Mouse (Mus musculus): Measurements from ENCODE around the gene Xxylt1.

The Xxylt1 gene

DNA sequence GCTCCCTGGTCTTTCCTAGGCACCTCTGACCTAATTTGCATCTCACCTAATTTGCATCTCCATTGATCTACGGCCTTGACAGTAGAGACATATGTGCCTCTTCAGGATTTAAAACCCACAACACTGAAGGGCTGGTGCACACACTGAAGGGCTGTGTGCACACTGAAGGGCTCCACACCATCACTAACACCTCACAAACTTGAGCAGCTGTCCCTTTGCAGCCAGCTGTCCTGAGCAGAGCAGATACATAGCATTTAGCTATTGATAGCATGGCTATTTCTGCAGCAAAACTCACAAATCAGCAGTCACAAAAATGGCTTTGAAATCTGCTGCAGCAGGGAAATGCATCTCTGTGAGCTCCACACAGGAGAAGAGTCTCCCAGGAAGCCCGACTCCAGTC lies 90.6 kb downstream of the Xxylt1 start:
- DNase-seq (ENCODE audit: inconsistent ontology term), result no peak

DNA sequence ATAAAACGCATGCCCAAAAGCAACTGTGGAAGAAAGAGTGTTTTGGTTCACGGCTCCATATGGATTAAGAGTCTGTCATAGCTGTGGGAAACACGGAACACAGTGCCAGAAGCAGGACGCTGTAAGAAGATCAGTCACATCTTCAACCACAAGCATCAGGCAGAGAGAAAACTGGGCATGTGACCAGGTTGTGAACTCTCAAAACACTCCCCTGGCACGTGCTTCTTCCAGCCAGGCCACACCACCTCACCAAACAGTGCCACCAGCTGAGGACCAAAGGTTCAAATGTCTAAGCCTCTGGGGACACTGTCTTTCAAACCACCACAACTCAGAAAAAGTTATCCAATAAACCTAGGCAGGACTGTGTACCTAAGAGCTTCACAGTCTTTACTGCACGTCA lies 93.0 kb downstream of the Xxylt1 start:
- no peak for DNase-seq (ENCODE audit: inconsistent ontology term)

DNA sequence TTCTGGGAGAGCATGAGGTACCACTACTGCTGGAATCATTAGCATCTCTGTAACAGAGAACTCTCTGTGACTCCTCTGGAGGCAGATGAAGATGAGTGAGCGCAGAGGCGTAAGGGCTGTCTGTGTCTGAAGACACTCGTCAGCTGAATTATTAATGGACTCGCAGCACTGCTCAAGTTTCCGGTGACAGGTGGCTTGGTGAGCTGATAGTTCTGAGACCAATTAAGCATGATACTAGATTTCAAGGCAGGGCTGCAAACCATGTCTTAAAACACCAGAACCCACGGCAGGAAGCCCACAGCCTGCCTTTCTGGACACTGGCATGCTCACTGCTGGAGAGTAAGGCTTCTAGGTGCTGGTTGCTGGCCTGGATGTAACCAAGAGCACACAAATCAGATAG lies 93.5 kb downstream of the Xxylt1 start:
- no peak for DNase-seq (ENCODE audit: inconsistent ontology term)

GRCm38 (mm10) chr16:30984826-30985545 lies 96.2 kb downstream of the Xxylt1 start:
- no peak for DNase-seq (ENCODE audit: inconsistent ontology term)

- no peak for DNase-seq (ENCODE audit: inconsistent ontology term)
Observed at GRCm38 (mm10) chr16:30984101-30984500, 97.1 kb downstream of the Xxylt1 start.

DNA sequence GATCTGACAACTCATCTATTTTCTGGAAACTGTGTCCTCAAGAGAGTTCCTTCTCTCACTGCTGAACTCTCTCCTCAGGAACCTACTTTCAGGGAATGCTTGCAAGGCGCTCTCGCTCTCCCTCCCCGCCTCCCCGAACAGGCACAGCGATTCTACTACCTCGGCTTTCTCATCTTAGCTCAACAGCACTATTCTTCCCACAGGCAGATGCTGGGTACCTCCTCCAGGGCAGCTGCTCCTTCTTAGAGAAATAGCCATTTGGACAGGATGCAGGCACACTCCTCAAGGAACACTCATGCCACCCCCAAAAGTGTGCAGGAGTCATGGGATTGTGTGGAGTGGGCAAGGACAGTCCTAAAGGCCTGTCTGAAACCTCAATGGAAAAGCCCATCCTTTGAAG lies 97.5 kb downstream of the Xxylt1 start:
- no peak for DNase-seq (ENCODE audit: inconsistent ontology term)

DNA sequence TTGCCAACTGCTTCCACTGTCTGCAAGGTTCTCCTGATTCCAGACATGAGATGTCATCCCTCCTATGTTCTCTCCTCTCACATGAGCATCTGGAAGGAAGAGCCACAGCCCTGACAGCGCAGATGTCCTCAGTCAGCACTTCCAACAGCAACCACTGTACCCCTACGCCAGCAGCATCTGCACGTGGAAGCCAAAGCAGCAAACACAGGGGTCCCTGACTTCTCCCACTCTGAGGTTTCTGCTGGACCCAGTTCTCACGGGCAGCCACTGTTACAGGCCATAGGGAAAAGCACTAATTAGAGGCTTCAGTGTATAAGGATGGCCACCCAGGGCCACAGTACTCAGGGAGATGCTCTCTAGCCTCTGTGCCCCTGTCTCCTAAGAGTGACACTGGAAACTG lies 98.0 kb downstream of the Xxylt1 start:
- DNase-seq (ENCODE audit: inconsistent ontology term), result no peak

DNA sequence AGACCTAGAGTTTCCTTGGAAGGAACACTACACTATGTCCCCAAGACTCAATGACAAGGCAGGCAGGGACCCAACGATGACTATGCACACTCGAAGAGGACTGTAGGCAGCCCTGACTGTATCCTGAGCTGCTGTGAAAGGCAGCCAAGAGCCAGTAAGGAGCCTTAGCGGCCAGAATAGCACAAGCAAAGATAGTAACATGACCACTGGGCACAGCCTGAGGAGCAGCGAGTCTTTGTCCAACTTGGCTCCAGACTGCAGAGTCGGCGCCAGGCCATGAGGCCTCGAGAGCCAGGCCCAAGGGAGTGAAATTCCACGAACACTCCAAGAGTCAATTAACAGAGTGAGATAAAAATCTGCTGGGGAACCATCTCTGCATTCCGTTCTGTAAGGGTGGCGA lies 99.9 kb downstream of the Xxylt1 start:
- DNase-seq (ENCODE audit: inconsistent ontology term), result peak; percentile 81

- DNase-seq (ENCODE audit: inconsistent ontology term), result no peak
Observed at GRCm38 (mm10) chr16:30979905-30980304, 101.3 kb downstream of the Xxylt1 start.

DNA sequence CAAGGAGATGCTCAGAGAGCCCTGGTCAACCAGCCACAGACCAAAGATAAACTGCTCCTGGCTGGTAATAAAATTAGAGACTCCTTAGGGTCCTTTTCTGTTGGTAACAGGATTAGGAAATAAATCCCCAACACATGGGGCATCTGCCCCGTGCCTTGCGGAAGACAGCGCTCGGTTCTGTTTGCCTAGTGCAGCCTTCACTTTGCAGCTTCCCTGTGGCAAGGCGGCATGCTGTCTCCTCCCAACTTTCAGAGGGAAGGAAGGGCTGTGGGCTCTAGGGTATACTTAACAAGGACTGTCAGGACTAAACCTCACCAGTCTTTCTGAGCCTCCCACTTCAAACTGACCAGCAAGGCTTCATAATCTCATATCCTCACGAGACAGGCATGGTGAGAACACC lies 103.5 kb downstream of the Xxylt1 start:
- no peak for DNase-seq (ENCODE audit: inconsistent ontology term)

GRCm38 (mm10) chr16:30977186-30977585 lies 104.0 kb downstream of the Xxylt1 start:
- peak; percentile 96 for DNase-seq (ENCODE audit: inconsistent ontology term)

GRCm38 (mm10) chr16:30974549-30974948 lies 106.7 kb downstream of the Xxylt1 start:
- DNase-seq (ENCODE audit: inconsistent ontology term), result no peak

- peak; percentile 47 for DNase-seq (ENCODE audit: inconsistent ontology term)
Observed at GRCm38 (mm10) chr16:30973416-30973815, 107.8 kb downstream of the Xxylt1 start.

DNA sequence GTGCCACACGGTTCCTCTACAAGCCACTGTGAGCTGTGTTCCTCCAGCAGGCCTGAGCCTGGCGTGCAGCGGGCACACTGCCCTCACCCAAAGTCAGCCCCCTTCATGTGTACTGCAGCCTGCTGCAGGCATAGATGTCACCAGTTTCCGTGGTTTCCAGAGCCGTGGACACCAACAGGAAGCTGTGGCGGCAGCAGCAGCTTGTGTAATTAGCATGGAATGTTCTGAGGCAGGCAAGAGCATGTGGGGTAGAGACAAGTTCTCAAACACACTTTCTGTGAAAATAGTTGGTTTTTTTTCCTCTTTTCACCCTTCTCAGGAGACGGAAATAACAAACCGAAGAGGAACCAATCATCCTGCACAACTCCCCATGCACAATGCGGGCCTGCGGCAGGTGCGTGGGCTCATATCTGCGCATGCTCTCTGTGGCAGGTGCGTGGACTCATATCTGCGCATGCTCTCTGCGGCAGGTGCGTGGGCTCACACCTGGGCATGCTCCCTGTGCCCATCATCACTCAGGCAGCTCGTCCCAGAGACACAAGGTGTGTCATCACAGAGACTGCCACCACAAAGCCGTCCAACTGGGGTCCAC lies 109.2 kb downstream of the Xxylt1 start:
- peak; percentile 48 for DNase-seq (ENCODE audit: inconsistent ontology term)

DNA sequence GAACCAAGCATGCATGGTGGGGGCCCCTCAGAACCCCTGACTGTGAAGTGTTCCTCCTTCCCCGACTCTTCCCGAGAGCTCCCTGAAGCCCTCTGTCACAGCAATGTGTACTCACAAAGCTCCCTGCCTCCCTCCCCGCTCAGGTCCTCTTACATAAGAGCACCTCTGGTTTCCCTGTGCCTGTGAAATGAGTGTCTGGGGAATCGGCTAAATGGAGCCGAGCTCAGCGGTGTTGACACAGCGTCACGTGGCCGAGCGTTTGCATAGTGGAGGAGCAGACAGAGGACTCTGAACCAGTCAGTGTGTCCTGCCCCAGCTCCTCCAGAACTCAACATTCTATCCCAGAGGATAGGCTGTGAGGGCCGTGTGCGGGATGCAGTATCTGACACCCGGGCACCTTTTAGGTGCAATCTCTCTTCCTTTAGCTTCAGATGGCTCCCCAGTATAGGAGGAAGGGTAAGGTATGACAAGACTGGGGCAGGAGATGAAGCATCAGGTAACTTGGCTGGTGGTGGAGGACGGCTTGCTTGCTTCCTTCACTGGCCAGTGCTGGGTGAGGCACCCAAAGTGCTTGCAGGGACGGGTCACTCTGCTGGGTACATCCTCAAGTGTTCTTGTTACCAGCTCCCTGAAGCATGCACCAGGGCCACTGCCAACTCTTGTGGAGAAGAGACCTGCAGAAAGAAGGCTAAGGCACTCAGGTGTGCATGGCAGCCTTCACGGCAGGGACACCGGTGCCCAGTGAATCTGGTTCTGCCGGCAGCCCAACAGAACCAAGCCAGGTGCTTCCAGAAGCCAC lies 111.8 kb downstream of the Xxylt1 start:
- DNase-seq (ENCODE audit: inconsistent ontology term), result no peak

DNA sequence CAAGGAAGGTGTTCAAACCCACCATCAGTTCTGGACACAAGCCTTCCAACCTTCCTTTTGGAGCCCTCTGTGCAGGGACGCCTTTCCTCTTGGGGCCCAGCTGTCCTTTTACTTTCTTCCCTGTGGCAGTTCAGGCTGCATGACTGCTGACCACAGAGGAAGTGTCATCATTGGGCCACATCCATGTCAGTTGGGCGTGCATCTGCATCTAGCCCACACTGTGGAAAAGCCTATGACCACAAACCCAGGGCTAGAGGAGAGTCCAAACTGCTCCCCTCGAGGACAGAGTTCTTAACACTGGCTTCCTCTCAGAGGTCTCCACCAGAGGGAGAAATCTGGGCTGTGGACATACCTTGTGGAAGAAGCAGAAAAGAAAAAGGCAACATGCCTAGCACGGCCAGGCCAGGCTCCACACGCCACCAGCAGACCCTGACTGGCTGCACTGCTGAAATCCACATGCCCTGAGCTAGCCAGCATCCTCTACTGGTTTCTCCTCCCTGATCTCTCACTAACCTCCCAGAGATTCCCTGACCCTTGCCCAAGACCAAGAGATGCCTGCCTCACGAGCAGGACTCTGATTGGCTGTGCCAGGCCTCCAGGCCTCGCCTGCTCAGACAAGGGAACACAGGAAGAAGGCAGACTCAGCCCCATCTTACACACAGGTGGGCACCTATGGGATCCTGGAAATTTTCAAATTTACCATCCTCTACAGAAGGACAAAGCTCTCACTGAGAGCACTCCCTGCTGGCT lies 112.7 kb downstream of the Xxylt1 start:
- DNase-seq (ENCODE audit: inconsistent ontology term), result no peak

GRCm38 (mm10) chr16:30966684-30967083 lies 114.5 kb downstream of the Xxylt1 start:
- peak; percentile 92 for DNase-seq (ENCODE audit: inconsistent ontology term)

DNA sequence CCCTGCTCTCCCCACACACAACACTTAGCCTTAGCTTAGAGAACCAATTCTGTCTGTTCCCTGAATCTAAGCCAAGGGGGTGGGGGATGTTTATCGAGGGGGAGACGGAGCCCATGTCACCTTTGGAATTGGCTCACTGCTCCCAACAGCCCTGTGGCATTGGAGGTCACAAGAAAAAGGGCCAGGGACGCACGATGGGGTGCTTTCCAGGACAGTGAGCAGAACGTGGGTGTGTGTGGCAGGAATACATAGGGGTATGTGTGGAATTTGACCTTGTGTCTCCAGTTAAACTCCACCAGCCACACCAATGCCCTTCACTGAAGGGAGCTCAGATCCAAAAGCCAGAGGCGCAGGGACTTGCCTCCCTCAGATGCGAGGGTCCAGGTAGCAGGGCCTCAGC lies 116.3 kb downstream of the Xxylt1 start:
- DNase-seq (ENCODE audit: inconsistent ontology term), result peak; percentile 62

GRCm38 (mm10) chr16:30964411-30964810 lies 116.8 kb downstream of the Xxylt1 start:
- no peak for DNase-seq (ENCODE audit: inconsistent ontology term)

DNA sequence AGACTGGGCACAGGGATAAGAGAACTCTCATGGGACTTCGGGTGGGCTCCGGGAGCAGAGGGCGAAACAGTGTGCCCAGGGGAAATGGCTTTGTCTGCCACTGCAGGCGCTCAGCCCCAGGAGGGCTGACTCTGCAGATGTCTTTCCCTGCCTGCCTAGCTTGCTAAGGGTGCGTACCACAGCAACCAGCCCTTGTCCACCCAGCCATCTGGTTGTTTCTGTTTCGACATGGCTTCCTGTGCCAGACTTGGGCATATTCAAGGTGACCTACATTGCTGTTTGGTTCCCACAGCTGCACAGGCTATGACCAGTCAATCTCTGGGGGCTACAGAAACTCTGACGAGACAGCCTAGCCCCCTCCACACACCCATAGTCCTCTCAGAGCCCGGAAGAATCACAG lies 118.7 kb downstream of the Xxylt1 start:
- DNase-seq (ENCODE audit: inconsistent ontology term), result no peak

DNA sequence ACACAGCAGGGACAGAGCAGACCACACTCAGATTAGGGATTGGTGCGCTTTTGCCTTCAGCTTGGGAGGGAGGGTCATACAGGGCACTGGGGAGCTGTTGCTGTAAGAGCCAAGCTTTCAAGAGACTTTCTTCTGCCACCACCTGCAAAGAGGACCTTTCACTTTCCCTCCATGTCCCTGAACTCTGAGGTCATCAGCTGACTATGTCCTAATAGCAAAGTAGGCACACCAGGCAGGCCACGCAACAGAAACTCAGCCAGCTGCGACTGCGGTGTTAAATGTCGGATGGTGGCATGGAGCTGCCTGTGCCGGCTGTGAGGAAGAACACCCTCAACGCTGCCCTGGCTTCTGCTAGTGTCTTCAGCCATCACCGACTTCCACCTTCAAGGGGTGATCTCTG lies 120.1 kb downstream of the Xxylt1 start:
- no peak for DNase-seq (ENCODE audit: inconsistent ontology term)

DNA sequence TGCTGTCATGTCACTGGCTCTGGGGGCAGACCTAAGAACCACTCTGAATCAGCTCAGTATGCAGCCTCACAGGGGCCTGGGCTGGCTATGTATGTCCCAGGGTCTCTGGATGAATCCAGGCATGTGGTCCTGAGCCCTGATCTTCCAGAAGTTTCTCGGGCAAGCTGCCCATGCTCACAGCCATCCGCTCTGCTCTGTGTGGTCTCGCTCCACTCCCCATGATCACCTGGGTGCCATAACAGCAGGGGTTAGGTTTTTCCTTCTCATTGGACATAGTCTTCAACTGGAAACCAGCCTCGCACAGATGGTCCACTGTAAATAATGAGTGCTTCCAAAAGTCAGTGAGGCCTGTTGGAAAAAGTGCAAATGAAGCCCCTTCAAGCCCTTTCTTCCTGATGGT lies 121.0 kb downstream of the Xxylt1 start:
- no peak for DNase-seq (ENCODE audit: inconsistent ontology term)
